Mouse (Mus musculus): Measurements from ENCODE around the gene Btk.

Gene Btk

DNA sequence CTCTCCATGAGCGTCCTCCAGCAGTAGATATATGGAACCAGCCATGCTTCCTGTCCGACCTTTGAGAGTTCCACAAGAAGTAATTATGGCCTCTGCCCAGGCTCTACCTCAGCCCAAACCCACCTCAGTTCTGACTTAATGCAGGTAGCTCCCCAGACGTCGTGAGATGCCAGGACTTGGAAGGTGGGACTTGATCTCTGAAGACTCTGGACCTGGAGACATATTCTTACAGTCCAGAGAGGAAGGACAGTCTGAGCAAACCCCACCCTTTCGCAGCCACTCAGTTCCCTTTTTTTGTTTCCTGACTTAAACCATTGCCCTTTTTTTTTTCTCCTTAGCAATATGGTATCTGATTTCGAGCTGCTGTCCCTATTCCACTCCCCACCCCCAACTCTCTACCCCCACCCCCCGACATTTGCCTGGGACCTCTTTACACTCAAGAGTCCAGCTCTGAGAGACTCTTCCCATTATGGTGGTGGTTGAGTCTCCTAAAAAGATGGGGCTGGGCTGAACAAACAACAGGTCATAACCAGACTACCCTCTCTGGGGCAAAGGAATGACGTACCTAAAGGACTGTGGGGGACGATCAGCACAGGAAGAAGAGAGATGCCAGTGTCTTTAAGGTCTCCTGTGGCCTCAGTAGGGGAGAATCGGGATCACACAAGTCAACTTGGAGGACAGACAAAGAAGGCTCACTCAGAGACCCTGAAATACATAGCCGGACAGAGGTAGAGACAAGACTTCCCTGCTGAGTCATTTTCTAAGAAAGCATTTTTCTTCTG is at the start of gene Btk:
TSS of gene Btk (minus strand) at position 683 of the 782 bp plus-strand sequence.
- no peak for DNase-seq (ENCODE audit: low read depth)

DNA sequence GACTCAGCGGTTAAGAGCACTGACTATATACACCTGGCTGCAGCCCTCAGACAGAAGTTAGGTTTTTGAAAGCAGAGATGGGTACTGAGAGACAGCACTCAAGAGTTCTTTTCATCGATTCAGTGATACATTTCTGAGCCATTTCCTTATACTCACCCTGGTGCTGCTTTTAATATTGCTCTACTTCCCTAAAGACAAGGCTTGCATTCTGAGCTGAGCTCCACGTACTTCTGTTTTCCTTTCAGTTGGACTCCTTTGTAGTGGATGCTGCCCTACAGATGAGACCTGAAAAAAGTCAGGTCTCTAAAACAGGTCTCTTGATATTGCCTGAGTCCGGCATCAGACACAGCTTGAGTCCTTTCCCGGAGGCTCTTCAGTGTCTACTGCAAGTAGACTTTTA is 49.3 kb upstream of the Btk start:
- no peak for DNase-seq (ENCODE audit: low read depth)

DNA sequence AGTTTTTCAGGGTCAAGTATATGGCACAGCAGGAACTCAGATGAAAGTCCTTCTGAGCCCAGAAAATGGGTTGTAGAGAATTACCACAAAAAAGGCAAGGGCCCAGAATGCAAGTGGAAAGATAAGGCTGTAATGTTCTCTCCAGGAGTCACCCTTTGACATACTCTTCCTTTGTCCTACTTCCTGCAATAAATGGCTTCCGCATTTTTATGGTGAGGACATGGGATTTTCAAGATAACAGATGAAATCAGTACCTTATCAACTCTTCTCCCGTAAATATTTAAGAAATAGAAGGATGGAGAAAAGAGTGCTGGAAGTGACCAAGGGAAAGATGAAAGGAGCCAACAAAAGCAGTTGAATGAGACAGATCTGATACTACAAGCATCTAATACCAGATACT is 44.8 kb upstream of the Btk start:
- DNase-seq (ENCODE audit: low read depth) = no peak

DNA sequence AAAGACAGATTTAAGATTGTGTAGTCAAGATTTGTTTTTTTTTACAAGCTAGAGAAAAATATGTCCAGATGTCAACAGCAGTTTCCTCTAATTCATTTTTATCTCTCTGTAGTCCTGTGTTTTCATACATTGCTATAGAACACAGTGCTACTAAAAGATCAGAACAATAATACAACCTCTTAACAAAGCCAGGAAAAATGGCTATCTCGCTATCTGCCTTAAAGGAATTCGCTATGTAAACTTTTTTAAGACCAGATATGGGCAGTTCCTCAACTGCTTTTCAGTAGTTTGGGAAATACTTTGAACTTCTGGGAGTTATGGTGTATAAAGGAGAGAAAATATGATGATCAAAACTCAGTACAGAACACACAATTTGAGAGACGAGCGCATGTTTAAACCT is 40.0 kb upstream of the Btk start:
- DNase-seq (ENCODE audit: low read depth) = no peak

DNA sequence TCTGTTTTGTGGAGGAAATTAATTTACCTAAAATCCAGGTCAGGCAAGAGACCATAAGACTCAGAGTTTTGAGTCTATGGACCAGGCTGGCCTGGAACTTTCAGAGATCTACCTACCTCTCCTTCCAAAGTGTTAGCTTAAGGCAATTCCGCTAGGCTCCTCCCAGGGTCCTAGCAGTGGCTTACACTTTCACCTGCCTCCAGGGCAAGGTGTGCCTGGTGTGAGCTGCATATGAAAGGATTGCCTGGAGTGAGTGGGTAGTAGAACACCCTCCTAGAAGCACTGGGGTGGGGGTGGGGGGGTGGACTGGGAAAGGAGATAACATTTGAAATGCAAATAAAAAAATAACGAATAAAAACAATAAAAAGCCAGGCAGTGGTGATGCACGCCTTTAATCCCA is 38.3 kb upstream of the Btk start:
- no peak for DNase-seq (ENCODE audit: low read depth)

DNA sequence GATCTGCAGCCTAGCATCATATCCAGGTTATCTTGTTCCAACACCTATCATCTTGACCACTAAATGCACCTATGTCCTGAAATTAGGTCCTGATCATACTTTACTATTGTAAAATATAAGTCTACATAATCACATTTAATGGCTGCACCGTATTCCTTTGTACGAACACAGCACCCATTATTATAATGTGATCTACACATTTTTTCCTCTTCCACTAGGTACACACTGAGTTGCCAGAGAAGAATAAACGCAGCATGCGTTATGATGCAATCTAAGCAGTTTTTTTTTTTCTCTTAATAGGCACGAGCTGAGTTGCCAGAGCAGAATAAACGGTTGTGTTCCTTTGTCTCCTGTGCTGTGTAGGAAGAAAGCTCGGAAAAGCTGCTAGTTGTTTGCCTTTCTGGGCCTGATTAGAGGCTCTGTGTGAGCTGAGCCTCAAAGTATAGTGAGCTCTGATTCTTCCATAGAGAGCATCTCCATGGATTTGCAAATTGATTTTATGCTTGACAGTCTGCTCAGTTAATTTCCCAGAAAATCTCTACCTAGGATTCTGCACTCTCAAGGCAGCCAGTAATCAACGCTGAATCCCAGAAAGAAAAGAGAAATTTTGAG is 37.0 kb upstream of the Btk start:
- no peak for DNase-seq (ENCODE audit: low read depth)

DNA sequence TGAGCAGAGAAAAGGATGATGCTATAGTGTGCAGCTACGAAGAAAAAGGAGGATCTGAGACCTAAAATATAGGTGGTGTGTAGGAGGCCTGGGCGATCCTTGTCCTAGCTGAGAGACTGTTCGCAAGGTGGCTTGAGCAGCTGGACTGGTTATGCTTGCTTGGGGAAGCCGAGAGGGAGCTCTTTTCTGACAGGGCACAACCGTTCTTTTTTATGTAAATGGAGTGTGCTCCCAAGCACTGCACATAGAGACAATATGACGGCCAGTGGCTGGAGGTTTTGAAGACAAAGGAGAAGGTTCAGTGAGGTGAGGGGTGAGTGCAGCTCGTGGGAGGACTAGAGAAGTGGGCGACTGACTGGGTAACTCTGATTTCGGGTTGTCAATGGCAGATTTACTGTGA is 36.3 kb upstream of the Btk start:
- no peak for DNase-seq (ENCODE audit: low read depth)

DNA sequence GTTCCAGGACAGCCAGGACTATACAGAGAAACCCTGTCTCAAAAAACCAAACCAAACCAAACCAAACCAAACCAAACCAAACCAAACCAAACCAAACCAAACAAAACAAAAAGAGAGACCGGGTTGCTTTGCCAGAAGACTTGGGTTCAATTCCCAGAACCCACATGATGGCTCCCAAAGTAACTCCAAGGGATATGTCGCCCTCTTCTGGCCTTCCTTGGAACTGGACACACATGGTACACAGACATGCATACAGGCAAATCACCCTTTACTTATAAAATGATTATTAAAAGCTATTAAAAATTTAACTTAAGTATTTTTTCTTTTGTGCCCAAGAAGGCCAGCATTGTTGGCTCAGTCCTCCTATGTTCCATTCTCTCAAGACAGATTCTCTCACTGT is 30.9 kb upstream of the Btk start:
- no peak for DNase-seq (ENCODE audit: low read depth)

DNA sequence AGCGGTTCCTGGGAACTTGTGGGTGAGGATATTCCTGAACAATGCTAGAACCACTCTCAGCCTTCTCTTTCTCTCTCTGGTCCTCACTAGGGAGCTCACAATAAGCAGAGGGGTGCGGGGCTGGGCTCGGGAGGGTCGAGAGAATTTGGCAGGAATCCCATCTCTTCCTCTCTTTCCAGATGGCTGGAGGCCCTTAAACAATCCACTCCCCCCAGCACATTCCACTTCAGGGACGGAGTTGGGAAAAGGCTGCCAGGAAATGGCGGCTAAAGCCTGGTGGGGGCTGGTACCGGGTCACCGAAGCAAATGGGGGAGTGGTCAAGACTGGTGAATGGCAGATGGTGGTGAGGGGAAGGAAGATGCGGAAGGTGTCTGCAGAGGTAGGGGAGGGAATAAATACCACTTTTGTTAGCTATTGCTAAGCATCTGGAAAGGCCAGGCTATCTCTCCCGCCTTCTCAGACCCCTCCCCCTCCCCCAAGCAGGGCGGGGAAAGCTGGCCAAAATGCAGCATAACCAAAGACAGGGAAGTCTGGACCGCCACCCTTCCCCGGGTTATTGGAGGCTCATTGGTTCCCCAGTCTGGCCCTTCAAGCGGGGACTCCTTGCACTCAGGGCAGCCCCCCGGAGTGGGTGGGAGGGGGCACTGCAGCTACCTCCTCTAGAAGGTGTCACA is 29.1 kb upstream of the Btk start:
- DNase-seq (ENCODE audit: low read depth) = no peak

DNA sequence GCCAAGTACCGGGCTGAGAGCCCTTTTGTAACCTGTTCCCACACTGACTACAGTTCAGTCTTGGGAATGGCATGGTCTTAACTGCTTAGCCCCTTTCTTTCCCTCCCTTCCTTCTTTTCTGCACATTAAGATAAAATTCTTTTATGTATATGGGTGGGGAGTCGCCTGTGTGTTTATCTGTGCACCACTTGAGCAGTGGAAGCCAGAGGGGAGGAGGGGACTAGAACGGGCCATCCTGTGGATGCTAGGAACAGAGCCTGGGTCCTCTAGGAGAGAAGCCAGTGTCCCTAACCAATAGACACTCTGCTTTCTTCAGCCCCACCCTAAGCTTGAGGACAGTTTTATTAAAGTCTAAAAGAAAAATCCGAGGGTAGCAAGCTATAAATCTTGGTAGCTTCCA is 27.6 kb upstream of the Btk start:
- DNase-seq (ENCODE audit: low read depth) = no peak

DNA sequence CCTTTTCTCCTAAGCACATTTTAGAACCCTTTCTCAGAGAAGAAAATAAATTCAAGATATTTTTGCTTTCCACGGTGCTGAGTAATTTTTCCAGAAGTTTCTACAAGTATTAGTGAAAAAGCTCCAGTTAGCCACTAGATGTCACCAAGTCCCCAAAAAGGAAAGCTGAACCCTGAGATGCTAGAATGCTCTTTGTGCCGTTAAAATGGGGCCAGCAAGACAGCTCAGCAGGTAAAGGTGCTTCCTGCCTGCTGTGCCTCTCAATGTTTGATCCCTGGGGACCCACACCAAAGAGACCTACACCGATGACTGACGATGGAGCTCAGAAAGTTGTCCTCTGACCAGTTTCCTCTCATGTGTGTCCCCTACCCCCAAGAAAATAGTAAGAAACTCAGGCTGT is 26.1 kb upstream of the Btk start:
- no peak for DNase-seq (ENCODE audit: low read depth)

DNA sequence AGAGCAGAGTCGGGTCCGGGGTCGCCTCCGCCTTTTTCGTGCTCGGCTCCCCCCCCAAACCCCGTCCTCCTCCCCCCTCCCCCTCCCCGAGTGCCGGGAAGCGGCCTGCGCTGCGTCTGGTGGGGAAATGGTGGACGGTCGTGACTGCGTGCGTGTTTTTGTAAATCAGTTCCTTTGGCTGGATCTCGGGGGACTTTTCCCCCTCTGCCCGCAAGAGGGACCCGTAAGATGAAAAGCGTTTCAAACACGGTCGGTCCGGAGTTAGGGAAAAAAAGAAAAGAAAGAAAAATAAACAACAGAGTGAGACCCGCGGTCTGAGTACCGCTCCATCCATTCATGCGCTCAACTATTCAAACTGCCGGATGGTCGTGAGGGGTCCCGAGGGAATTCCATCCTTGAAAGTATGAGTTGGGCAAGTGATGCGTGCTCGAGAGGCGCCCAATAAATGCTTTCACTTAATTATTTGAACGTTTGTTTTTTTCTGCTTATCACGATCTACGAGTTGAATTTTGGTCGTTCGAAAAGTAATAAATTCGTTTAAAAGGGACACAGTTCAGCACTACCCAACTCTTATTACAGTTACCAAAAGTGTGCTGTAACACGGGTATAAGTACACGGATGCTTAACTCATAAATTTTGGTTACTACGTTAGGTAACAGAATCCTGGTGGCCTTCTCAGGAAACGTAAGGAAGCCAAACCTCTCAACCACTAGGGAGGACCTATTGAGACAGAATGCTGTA is 18.2 kb upstream of the Btk start:
- DNase-seq (ENCODE audit: low read depth) = no peak

DNA sequence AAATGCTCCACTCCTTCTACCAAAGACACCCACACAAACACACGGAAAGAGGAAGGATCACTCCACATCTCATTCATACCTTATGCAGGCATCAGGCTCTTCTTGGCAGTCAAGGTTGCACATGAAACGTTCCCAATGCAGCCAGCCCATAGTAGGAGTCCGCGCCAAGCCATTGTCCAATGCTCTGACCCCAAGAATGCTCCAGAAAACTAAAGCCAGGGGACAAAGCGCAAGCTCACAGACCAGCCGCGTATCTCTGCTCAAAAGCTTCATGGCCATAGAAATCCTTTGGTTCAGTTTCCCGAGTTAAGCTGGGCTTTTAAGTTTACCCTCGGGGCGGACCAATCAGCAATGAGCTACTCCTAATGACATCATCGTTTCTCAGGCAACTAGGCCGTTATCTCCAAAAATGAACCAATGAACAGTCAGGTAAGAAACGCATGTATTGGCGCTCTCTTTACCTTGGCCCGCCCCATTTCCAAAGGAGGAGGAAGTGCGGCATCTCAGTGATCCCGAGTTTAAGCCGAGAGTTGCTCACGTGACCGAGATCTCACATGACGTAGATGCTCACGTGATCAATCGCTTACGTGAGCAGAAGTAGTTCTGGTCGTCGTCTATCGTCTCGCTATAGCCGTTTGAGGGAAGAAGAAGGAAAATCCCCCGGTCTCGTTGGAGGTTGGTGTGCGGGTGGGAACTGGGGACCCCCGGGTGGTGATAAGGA is 17.4 kb upstream of the Btk start, which contains the start of the genes Gla and Hnrnph2:
TSS of gene Gla (minus strand) at position 467 of the 721 bp plus-strand sequence.
TSS of gene Hnrnph2 (plus strand) at position 521 of the 721 bp plus-strand sequence.
- peak; percentile 84 for DNase-seq (ENCODE audit: low read depth)

DNA sequence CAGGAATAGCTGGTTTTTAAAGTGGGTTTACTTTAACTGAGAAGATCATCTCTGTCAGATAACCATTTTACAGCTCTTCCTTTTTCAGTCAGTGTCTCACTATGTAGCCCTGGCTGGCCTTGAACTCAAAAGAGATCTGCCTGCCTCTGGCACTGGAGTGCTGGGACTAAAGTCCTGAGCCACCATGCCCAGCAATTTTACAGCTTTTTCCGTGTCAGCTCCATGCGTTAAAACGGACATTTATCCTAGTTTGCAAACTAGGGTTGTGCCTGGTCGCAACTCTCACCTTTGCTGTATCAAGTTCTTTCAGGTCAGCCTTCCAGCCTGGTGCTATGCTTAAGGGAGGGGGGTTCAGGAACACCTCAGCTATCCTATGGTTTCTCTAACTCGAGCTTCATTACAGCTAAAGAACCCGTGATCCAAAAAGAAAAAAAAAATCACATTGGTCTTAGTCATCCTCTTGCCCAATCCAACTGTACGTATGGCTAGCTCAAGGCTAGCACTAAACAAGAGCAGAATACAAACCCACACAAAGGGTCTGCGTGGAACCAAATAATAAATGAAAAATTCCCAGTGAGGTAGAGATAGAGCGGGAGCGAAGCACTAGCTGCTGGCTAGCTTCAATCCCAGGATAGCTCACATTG is 16.7 kb upstream of the Btk start:
- no peak for DNase-seq (ENCODE audit: low read depth)

DNA sequence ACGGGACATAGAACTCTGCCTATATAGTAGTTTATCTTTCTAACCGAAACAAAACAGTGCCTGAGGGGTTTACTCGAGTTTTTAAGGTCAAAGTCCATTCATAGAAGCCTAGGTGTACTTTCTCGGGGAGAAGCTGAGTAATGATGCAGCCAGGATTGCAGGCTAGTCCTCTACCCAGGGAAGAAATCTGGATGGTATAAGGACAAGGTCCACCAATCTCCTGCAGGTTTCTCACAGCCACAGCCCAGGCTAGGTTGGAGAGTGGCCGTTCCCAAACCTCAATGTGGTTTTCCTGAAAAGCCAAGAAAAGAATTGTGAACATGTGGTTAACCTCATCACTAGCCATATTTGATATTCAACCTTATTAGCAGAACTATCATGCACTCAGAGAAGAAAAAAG is 6.5 kb upstream of the Btk start:
- DNase-seq (ENCODE audit: low read depth) = no peak

DNA sequence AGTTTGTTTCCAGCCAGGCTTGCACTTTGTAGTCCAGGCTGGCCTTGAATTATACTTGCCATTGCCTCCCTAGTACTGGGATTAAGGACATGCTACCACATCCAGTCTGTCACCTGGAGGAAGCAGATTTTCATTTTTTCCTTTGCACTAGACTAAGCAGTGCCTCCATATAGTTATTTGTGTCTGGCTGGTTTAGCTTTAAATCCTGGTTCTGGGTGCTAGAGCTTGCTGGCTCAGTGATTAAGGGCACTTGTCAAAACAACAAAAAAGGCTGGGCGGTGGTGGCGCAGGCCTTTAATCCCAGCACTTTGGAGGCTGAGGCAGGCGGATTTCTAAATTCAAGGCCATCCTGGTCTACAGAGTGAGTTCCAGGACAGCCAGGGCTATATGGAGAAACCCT is 5.6 kb upstream of the Btk start:
- DNase-seq (ENCODE audit: low read depth) = no peak

DNA sequence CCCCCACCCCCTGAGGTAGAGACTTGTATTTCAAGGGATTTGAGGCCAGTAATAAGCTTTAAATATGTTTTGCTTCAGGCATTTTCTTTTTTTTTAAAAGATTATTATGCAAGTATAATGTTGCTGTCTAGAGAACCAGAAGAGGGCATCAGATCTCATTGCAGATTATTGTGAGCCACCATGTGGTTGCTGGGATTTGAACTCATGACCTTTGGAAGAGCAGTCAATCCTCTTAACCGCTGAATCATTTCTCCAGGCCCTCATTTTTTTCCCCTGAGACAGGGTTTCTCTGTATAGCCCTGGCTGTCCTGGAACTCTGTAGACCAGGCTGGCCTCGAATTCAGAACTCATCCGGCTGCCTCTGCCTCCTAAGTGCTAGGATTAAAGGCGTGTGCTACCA is 4.9 kb upstream of the Btk start:
- DNase-seq (ENCODE audit: low read depth) = no peak

DNA sequence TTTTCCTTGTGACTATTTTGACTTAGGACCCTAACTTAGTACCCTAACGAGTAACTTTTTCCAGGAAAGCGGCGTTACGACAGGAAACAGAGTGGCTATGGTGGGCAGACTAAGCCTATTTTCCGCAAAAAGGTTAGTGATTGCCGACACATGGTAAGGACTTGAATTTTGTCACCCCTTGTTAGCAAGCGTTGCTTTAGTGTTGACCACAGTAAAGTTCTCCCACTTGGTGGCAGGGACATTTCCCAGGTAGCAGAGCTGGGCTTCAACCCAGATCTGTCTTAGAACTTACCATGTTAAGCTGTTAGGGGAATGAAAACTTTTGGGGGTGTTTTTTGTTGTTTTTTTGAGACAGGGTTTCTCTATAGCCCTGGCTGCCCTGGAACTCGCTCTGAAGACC is 3.1 kb upstream of the Btk start:
- DNase-seq (ENCODE audit: low read depth) = no peak

DNA sequence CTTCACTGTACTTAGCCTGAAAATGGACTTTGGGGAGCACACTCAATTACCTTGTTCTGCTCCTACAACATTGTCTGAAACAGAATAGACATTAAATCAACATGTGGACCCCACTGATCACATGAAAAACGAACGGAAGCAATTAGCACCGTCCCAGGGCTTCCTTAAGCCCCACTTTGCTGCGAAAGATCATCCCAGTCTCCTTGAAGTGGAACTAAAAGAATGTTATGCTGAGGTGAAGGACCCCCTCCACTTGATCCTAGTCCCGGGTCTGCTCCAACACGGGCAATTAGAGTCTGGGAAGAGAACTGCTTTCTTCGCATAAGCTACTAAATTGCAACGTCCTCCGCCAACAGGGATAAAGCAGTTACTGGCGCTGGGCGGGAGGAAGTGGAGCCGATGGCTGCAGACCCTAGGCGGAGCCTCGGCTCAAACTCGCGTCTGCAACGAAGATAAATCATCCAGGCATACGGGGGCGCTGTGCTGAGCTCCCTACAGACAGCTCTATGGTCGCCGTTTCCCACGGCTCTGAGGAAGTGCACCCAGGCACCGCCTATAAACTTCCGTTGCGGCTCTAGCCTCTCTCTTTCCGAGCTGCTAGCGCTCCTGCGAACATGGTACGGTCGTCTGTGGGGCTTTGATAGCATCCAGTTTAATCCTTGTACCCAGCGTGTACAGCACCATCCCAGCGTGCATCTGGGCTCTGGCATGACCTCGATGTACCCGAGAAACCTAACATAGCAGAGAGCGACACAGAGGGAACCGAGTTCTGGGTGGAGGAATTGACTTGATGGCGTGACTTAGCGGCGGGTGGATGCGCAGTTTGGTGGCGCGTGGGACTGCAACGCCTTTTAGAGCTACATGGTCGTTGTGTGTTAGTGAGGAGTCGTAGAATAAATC is 2.0 kb upstream of the Btk start, which contains the start of gene Rpl36a:
TSS of gene Rpl36a (plus strand) at position 552 of the 900 bp plus-strand sequence.
- DNase-seq (ENCODE audit: low read depth) = peak; percentile 76

DNA sequence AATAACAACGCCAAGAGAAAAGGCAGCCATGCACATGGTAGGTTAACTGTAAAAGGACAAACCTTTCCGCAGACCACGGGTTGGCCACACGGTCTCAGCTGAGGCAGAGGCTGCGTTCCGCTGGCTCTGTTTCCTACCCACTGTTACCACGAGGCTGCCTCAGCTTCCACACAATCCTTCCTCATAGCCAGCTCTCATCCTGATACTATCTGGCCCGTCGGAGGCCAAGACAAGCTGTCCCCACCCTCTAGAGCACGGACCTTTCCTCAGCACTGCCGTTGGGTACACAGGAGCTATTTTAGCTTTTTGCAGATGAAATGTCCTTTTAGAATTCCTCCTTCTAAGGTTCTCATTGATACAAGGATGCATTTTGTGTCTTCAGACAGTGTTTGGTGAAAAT is 1.1 kb downstream of the Btk start:
- DNase-seq (ENCODE audit: low read depth) = no peak
